Mouse (Mus musculus): ENCODE data around the gene Erich6.

GRCm38 (mm10) chr3:58582788-58583426 is 54.1 kb downstream of the Erich6 start:
- no peak for TF ChIP-seq POLR2A (IDR thresholded peaks at IDR 0.05; ENCODE audit: low read depth, low read length)
- no peak for TF ChIP-seq CTCF (IDR thresholded peaks at IDR 0.05; ENCODE audit: extremely low read depth, insufficient read length, insufficient replicate concordance, low read depth, low read length)
